Mouse (Mus musculus): Measurements from ENCODE around the gene 4933416C03Rik. TPM values are rescaled to one million over a fixed set of nuclear protein-coding genes. Genes with fewer than 3 reads are reported as not detected.

The 4933416C03Rik gene
- polyA plus RNA-seq, 1 experiment from 2014 or later: not detected

- H3K4me1 ChIP-seq (ENCODE audit: control insufficient read depth, insufficient read depth, low read length): no peaks in the 10 kb centered on the region
- H3K9ac ChIP-seq (ENCODE audit: low read length): no peak overlapping the region
Observed at GRCm38 (mm10) chr10:116108176-116108575, 5.5 kb downstream of the 4933416C03Rik start.

GRCm38 (mm10) chr10:116098470-116098869 lies 15.2 kb downstream of the 4933416C03Rik start:
- no peak overlapping the region for H3K4me3 ChIP-seq (ENCODE audit: low read depth, low read length)
- no peaks in the 10 kb centered on the region for H3K27me3 ChIP-seq (ENCODE audit: control insufficient read depth, insufficient read depth, low read length)
- no peaks in the 10 kb centered on the region for H3K36me3 ChIP-seq (ENCODE audit: control insufficient read depth, insufficient read depth, low read length)
- DNase-seq (ENCODE audit: low spot score) (no peak), ATAC-seq (ENCODE audit: insufficient number of reproducible peaks, low FRiP score, low TSS enrichment, low read depth) (no peak)
- H3K9ac ChIP-seq (ENCODE audit: low read length): no peak overlapping the region
- WGBS: 91% methylated on average over 7 of the region's 7 CpGs
- H3K27ac ChIP-seq (replicated peaks; ENCODE audit: low read depth, low read length): no peak overlapping the region
- H3K9me3 ChIP-seq (ENCODE audit: control insufficient read depth, low read length): no peaks in the 10 kb centered on the region
- no peaks in the 10 kb centered on the region for H3K4me1 ChIP-seq (ENCODE audit: control insufficient read depth, insufficient read depth, low read length)
- no peak overlapping the region for H3K4me2 ChIP-seq (ENCODE audit: low read depth, severe bottlenecking)

More at GRCm38 (mm10) chr10:116108176-116108575, 5.5 kb downstream of the 4933416C03Rik start:
- Histone ChIP-seq H3K4me2 (ENCODE audit: low read depth, severe bottlenecking) (no peak overlapping the region), H3K27me3 (ENCODE audit: control insufficient read depth, insufficient read depth, low read length) (no peaks in the 10 kb centered on the region), H3K36me3 (ENCODE audit: control insufficient read depth, insufficient read depth, low read length) (no peaks in the 10 kb centered on the region), H3K4me3 (ENCODE audit: low read depth, low read length) (no peak overlapping the region), H3K9me3 (ENCODE audit: control insufficient read depth, low read length) (no peaks in the 10 kb centered on the region), H3K27ac (replicated peaks; ENCODE audit: low read depth, low read length) (no peak overlapping the region)
- 45% methylated on average over 4 of the region's 4 CpGs for WGBS
- DNase-seq (ENCODE audit: low spot score): peak; percentile 29
- ATAC-seq (ENCODE audit: insufficient number of reproducible peaks, low FRiP score, low TSS enrichment, low read depth): 0 out of 2 replicates have a peak, but pooled peaks have one; percentile 39

GRCm38 (mm10) chr10:116096466-116096865 lies 17.3 kb downstream of the 4933416C03Rik start:
- H3K4me3 ChIP-seq (ENCODE audit: low read depth, low read length): no peak overlapping the region
- no peaks in the 10 kb centered on the region for H3K9me3 ChIP-seq (ENCODE audit: control insufficient read depth, low read length)
- no peak for DNase-seq (ENCODE audit: low spot score)
- 89% methylated on average over 13 of the region's 13 CpGs for WGBS
- H3K9ac ChIP-seq (ENCODE audit: low read length): no peak overlapping the region
- no peak for ATAC-seq (ENCODE audit: insufficient number of reproducible peaks, low FRiP score, low TSS enrichment, low read depth)
- no peaks in the 10 kb centered on the region for H3K36me3 ChIP-seq (ENCODE audit: control insufficient read depth, insufficient read depth, low read length)
- no peak overlapping the region for H3K27ac ChIP-seq (replicated peaks; ENCODE audit: low read depth, low read length)
- H3K27me3 ChIP-seq (ENCODE audit: control insufficient read depth, insufficient read depth, low read length): no peaks in the 10 kb centered on the region
- no peaks in the 10 kb centered on the region for H3K4me1 ChIP-seq (ENCODE audit: control insufficient read depth, insufficient read depth, low read length)
- no peak overlapping the region for H3K4me2 ChIP-seq (ENCODE audit: low read depth, severe bottlenecking)

GRCm38 (mm10) chr10:116083965-116084364 lies 29.8 kb downstream of the 4933416C03Rik start:
- peak; percentile 25 for DNase-seq (ENCODE audit: low spot score)

GRCm38 (mm10) chr10:116080841-116081240 lies 32.9 kb downstream of the 4933416C03Rik start:
- DNase-seq (ENCODE audit: low spot score): no peak
- no peaks in the 10 kb centered on the region for H3K36me3 ChIP-seq (ENCODE audit: control insufficient read depth, insufficient read depth, low read length)
- H3K9me3 ChIP-seq (ENCODE audit: control insufficient read depth, low read length): no peaks in the 10 kb centered on the region
- H3K4me2 ChIP-seq (ENCODE audit: low read depth, severe bottlenecking): no peak overlapping the region
- H3K4me1 ChIP-seq (ENCODE audit: control insufficient read depth, insufficient read depth, low read length): no peaks in the 10 kb centered on the region
- no peaks in the 10 kb centered on the region for H3K27me3 ChIP-seq (ENCODE audit: control insufficient read depth, insufficient read depth, low read length)
- 85% methylated on average over 6 of the region's 6 CpGs for WGBS
- no peak overlapping the region for H3K9ac ChIP-seq (ENCODE audit: low read length)
- no peak overlapping the region for H3K4me3 ChIP-seq (ENCODE audit: low read depth, low read length)
- no peak for ATAC-seq (ENCODE audit: insufficient number of reproducible peaks, low FRiP score, low TSS enrichment, low read depth)
- H3K27ac ChIP-seq (replicated peaks; ENCODE audit: low read depth, low read length): no peak overlapping the region

More at GRCm38 (mm10) chr10:116083965-116084364, 29.8 kb downstream of the 4933416C03Rik start:
- no peak overlapping the region for H3K9ac ChIP-seq (ENCODE audit: low read length)
- H3K9me3 ChIP-seq (ENCODE audit: control insufficient read depth, low read length): no peaks in the 10 kb centered on the region
- H3K27me3 ChIP-seq (ENCODE audit: control insufficient read depth, insufficient read depth, low read length): no peaks in the 10 kb centered on the region
- no peak overlapping the region for H3K27ac ChIP-seq (replicated peaks; ENCODE audit: low read depth, low read length)
- no peaks in the 10 kb centered on the region for H3K36me3 ChIP-seq (ENCODE audit: control insufficient read depth, insufficient read depth, low read length)
- H3K4me2 ChIP-seq (ENCODE audit: low read depth, severe bottlenecking): no peak overlapping the region
- ATAC-seq (ENCODE audit: insufficient number of reproducible peaks, low FRiP score, low TSS enrichment, low read depth): no peak; the same call in 1 of the 2 replicates
- H3K4me3 ChIP-seq (ENCODE audit: low read depth, low read length): no peak overlapping the region
- no peaks in the 10 kb centered on the region for H3K4me1 ChIP-seq (ENCODE audit: control insufficient read depth, insufficient read depth, low read length)
- 28% methylated on average over 3 of the region's 3 CpGs for WGBS

- ATAC-seq (ENCODE audit: insufficient number of reproducible peaks, low FRiP score, low TSS enrichment, low read depth) (no peak), DNase-seq (ENCODE audit: low spot score) (no peak)
- WGBS: 42% methylated on average over 7 of the region's 7 CpGs
Observed at GRCm38 (mm10) chr10:116079396-116079795, 34.3 kb downstream of the 4933416C03Rik start.

GRCm38 (mm10) chr10:116078636-116079035 lies 35.1 kb downstream of the 4933416C03Rik start:
- Histone ChIP-seq H3K4me1 (ENCODE audit: control insufficient read depth, insufficient read depth, low read length) (no peaks in the 10 kb centered on the region), H3K27me3 (ENCODE audit: control insufficient read depth, insufficient read depth, low read length) (no peaks in the 10 kb centered on the region), H3K4me3 (ENCODE audit: low read depth, low read length) (no peak overlapping the region), H3K4me2 (ENCODE audit: low read depth, severe bottlenecking) (no peak overlapping the region), H3K36me3 (ENCODE audit: control insufficient read depth, insufficient read depth, low read length) (no peaks in the 10 kb centered on the region), H3K27ac (replicated peaks; ENCODE audit: low read depth, low read length) (no peak overlapping the region), H3K9me3 (ENCODE audit: control insufficient read depth, low read length) (no peaks in the 10 kb centered on the region), H3K9ac (ENCODE audit: low read length) (no peak overlapping the region)
- DNase-seq (ENCODE audit: low spot score) (no peak), ATAC-seq (ENCODE audit: insufficient number of reproducible peaks, low FRiP score, low TSS enrichment, low read depth) (no peak)
- 89% methylated on average over 5 of the region's 5 CpGs for WGBS

More at GRCm38 (mm10) chr10:116079396-116079795, 34.3 kb downstream of the 4933416C03Rik start:
- no peak overlapping the region for H3K9ac ChIP-seq (ENCODE audit: low read length)
- no peaks in the 10 kb centered on the region for H3K27me3 ChIP-seq (ENCODE audit: control insufficient read depth, insufficient read depth, low read length)
- H3K36me3 ChIP-seq (ENCODE audit: control insufficient read depth, insufficient read depth, low read length): no peaks in the 10 kb centered on the region
- H3K9me3 ChIP-seq (ENCODE audit: control insufficient read depth, low read length): no peaks in the 10 kb centered on the region
- H3K4me2 ChIP-seq (ENCODE audit: low read depth, severe bottlenecking): no peak overlapping the region
- no peak overlapping the region for H3K27ac ChIP-seq (replicated peaks; ENCODE audit: low read depth, low read length)
- H3K4me1 ChIP-seq (ENCODE audit: control insufficient read depth, insufficient read depth, low read length): no peaks in the 10 kb centered on the region
- H3K4me3 ChIP-seq (ENCODE audit: low read depth, low read length): no peak overlapping the region

GRCm38 (mm10) chr10:116075954-116076353 lies 37.8 kb downstream of the 4933416C03Rik start:
- Histone ChIP-seq H3K27me3 (ENCODE audit: control insufficient read depth, insufficient read depth, low read length) (no peaks in the 10 kb centered on the region), H3K9ac (ENCODE audit: low read length) (no peak overlapping the region), H3K36me3 (ENCODE audit: control insufficient read depth, insufficient read depth, low read length) (no peaks in the 10 kb centered on the region), H3K4me3 (ENCODE audit: low read depth, low read length) (no peak overlapping the region), H3K4me2 (ENCODE audit: low read depth, severe bottlenecking) (no peak overlapping the region), H3K9me3 (ENCODE audit: control insufficient read depth, low read length) (no peaks in the 10 kb centered on the region), H3K27ac (replicated peaks; ENCODE audit: low read depth, low read length) (no peak overlapping the region), H3K4me1 (ENCODE audit: control insufficient read depth, insufficient read depth, low read length) (no peaks in the 10 kb centered on the region)
- 88% methylated on average over 5 of the region's 5 CpGs for WGBS
- ATAC-seq (ENCODE audit: insufficient number of reproducible peaks, low FRiP score, low TSS enrichment, low read depth) (no peak), DNase-seq (ENCODE audit: low spot score) (no peak)
